Mouse (Mus musculus) stomach, postnatal 0 days (tissue): ENCODE measurements around the gene Ppm1g. TPM values are rescaled to one million over a fixed set of nuclear protein-coding genes. Genes with fewer than 3 reads are reported as not detected.
A peak's percentile ranks its signal among the peaks of the same experiment; 100 is the strongest.

Source experiments
- ATAC-seq: fragments of 200-750 bp; cut with Nextera tagmentation; 2 replicates; pipeline ENCODE4 v1.8.0; 2017; ENCODE audit not compliant: low FRiP score, low TSS enrichment
- DNase-seq: peaks from one replicate; pipeline ENCODE4 v3.0.0-alpha.2; 2016; ENCODE audit warnings: low spot score
- H3K27ac ChIP-seq: fragments of 300-500 bp; sonication (generic); replicated peaks from 2 replicates; pipeline ENCODE4 v1.5.1; 2014; ENCODE audit warnings: mild to moderate bottlenecking, control low read depth
- H3K27me3 ChIP-seq: fragments of 300-500 bp; sonication (generic); 2 replicates; pipeline ENCODE4 v1.6.1; 2014; ENCODE audit warnings: low read length; ENCODE audit not compliant: control insufficient read depth, insufficient read depth
- H3K36me3 ChIP-seq: fragments of 300-500 bp; sonication (generic); 2 replicates; pipeline ENCODE4 v1.6.1; 2014; ENCODE audit warnings: low read length, mixed read lengths; ENCODE audit not compliant: control insufficient read depth, insufficient read depth
- H3K4me1 ChIP-seq: fragments of 300-500 bp; sonication (generic); replicated peaks from 2 replicates; pipeline ENCODE4 v1.6.1; 2014; ENCODE audit warnings: antibody characterized with exemption; ENCODE audit not compliant: control insufficient read depth, insufficient read depth
- H3K4me2 ChIP-seq: fragments of 300-500 bp; sonication (generic); replicated peaks from 2 replicates; pipeline ENCODE4 v1.6.1; 2014; ENCODE audit warnings: low read depth, mild to moderate bottlenecking, control low read depth, moderate library complexity
- H3K4me3 ChIP-seq: fragments of 300-500 bp; sonication (generic); 2 replicates; pipeline ENCODE4 v1.5.1; 2014; ENCODE audit warnings: low read depth, low read length, control low read depth
- H3K9ac ChIP-seq: fragments of 300-500 bp; sonication (generic); 2 replicates; pipeline ENCODE4 v1.6.1; 2014; ENCODE audit warnings: mild to moderate bottlenecking, low read length, control low read depth, mixed read lengths
- H3K9me3 ChIP-seq: fragments of 300-500 bp; sonication (generic); 2 replicates; pipeline ENCODE4 v1.6.1; 2016; ENCODE audit warnings: low read length; ENCODE audit not compliant: control insufficient read depth
- CTCF ChIP-seq: IDR thresholded peaks from 2 replicates; pipeline ENCODE4 v1.5.1; 2016; ENCODE audit warnings: antibody characterized with exemption, low read depth, mild to moderate bottlenecking, moderate library complexity
- EP300 ChIP-seq: optimal IDR thresholded peaks from 2 replicates; pipeline ENCODE3; 2016; ENCODE audit warnings: antibody characterized with exemption
- WGBS: fragments of 180-500 bp; shearing (Covaris S2); extraction: QIAGEN DNeasy Blood & Tissue Kit; methylation state at CpG from one replicate; pipeline ENCODE4 v1.1.7; 2014; 5-methylcytosine and 5-hydroxymethylcytosine counted together
- polyA plus RNA-seq: library from polyadenylated mRNA; unstranded; fragments of >200 nt; fragmentation: Nextera tagmentation; extraction: Ambion mirVana; gene quantifications from 2 replicates; pipeline ENCODE4 v1.2.1, GENCODE M21; 2015

The Ppm1g gene
- polyA plus RNA-seq: 57.8 and 59.4 TPM in 2 replicates

GRCm38 (mm10) chr5:31220448-31221303 is at the start of gene Ppm1g:
Ppm1g (minus strand) TSS chr5:31220687.
- Histone ChIP-seq H3K4me2 (peak within 1 kb of the TSS; percentile 93), H3K9me3 (no peaks in the 10 kb centered on the region), H3K9ac (peak within 1 kb of the TSS; percentile 84), H3K4me1 (0 out of 2 replicates have a peak, but pooled peaks cover 2% of the 10 kb centered on the region), H3K27me3 (no peaks in the 10 kb centered on the region), H3K27ac (peak within 1 kb of the TSS; percentile 94), H3K4me3 (peak within 1 kb of the TSS; percentile 92), H3K36me3 (no peaks in the 10 kb centered on the region)
- ATAC-seq (peak; percentile 98), DNase-seq (peak; percentile 98)
- peak; percentile 72 for TF ChIP-seq EP300
- no peak for TF ChIP-seq CTCF
- WGBS: under 1% methylated on average over 70 of the region's 70 CpGs

DNA sequence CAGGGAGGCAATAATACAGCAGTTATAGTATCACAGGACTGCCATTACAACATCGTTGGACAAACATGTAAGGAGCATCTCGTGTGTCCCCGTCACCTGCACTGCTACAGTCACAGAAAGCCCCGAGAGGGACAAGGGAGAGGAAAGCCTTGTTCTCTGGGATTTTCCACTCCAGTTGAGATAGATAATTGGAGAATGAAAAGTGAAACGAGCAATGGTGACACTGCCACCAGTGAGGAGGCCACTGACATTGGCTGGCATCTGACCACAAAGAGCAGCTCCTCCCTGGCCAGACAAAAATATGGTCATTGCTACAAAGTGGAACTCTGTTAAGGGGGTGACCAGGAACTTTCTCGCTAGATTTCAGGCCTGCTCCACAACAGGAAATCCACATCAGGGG is 47.2 kb upstream of the Ppm1g start:
- Histone ChIP-seq H3K27me3 (no peaks in the 10 kb centered on the region), H3K4me2 (no peak overlapping the region), H3K4me3 (no peak overlapping the region), H3K27ac (no peak overlapping the region), H3K9ac (no peak overlapping the region), H3K36me3 (peaks cover 2% of the 10 kb centered on the region; the same call in 1 of the 2 replicates), H3K9me3 (no peaks in the 10 kb centered on the region), H3K4me1 (no peaks in the 10 kb centered on the region)
- no peak for TF ChIP-seq CTCF
- TF ChIP-seq EP300: no peak
- 89% methylated on average over 6 of the region's 6 CpGs for WGBS
- ATAC-seq (no peak), DNase-seq (no peak)

DNA sequence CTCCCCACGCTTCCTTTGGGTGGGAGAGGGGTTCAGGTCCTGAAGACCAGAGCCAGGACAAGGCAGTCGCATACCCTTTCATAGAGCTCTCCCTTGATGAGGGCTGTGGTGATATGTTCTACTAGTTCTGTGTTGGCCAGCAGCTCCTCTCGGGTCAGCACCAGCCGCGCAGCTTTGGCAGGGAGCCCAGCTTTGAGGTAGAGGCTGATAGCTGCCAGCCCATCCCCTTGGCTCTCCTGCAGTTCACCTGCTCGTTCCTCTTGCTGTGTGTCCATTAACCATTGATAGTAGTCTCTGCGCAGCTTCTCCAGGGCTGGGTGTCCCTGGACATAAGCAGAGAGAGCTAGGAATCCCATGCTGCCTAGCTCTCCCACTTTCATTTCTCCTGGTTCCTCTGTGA is 45.6 kb upstream of the Ppm1g start:
- WGBS: 83% methylated on average over 7 of the region's 7 CpGs
- H3K4me2 ChIP-seq: no peak overlapping the region

DNA sequence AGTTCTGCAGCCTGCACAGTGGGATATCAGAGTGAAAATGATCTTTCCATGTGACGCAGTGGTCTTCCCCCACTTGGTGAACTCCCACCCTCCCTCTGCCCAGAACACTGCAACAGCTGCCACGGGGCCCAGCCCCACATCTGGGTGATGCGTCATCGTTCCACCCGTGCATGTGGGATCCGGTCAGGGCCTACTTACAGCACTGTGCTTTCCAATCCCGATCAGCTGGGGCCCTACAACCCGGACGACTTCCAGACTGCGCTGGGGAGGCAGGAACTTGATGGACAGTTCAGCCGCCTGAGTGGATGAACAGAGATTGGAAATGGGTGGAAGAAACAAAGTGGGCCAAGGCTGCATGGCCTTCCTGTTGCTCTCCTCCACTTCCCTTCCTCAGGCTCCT is 37.1 kb upstream of the Ppm1g start:
- no peak for TF ChIP-seq EP300
- TF ChIP-seq CTCF: no peak
- DNase-seq: no peak
- peaks cover 17% of the 10 kb centered on the region for H3K36me3 ChIP-seq

More for the DNA sequence above, 45.6 kb upstream of the Ppm1g start:
- TF ChIP-seq EP300 (no peak), CTCF (no peak)
- H3K27ac ChIP-seq: no peak overlapping the region
- H3K4me3 ChIP-seq: no peak overlapping the region
- no peaks in the 10 kb centered on the region for H3K4me1 ChIP-seq
- no peaks in the 10 kb centered on the region for H3K27me3 ChIP-seq
- ATAC-seq (no peak), DNase-seq (no peak)
- H3K9ac ChIP-seq: no peak overlapping the region
- peaks cover 2% of the 10 kb centered on the region; the same call in 1 of the 2 replicates for H3K36me3 ChIP-seq
- no peaks in the 10 kb centered on the region for H3K9me3 ChIP-seq

DNA sequence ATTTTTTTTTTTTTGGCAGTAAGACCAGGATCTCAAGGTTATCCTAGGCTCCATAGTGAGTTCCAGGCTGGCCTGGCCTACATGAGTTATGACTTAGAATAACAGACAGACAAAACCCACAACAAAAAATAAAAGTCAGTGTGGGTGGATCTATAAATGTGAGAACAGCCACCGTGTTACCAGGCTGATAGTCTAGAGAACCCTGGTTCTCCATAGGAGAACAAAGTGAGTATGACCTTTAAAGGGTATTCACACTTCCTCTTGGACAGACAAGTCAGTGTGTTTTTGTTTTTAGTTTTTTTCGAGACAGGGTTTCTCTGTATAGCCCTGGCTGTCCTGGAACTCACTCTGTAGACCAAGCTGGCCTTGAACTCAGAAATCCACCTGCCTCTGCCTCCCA is 35.5 kb upstream of the Ppm1g start:
- Histone ChIP-seq H3K9me3 (no peaks in the 10 kb centered on the region), H3K9ac (no peak overlapping the region), H3K36me3 (peaks cover 21% of the 10 kb centered on the region), H3K4me3 (no peak overlapping the region), H3K4me1 (no peaks in the 10 kb centered on the region), H3K27ac (no peak overlapping the region), H3K27me3 (no peaks in the 10 kb centered on the region), H3K4me2 (no peak overlapping the region)
- TF ChIP-seq EP300: no peak
- TF ChIP-seq CTCF: no peak
- 92% methylated on average over 2 of the region's 2 CpGs for WGBS
- no peak for ATAC-seq
- DNase-seq: no peak

More for the DNA sequence above, 37.1 kb upstream of the Ppm1g start:
- 78% methylated on average over 11 of the region's 11 CpGs for WGBS
- H3K9me3 ChIP-seq: no peaks in the 10 kb centered on the region
- H3K9ac ChIP-seq: no peak overlapping the region
- H3K4me1 ChIP-seq: no peaks in the 10 kb centered on the region
- no peak overlapping the region for H3K4me2 ChIP-seq
- ATAC-seq: no peak
- no peak overlapping the region for H3K4me3 ChIP-seq
- H3K27ac ChIP-seq: no peak overlapping the region
- H3K27me3 ChIP-seq: no peaks in the 10 kb centered on the region

GRCm38 (mm10) chr5:31255381-31255780 is 34.9 kb upstream of the Ppm1g start:
- H3K4me1 ChIP-seq: no peaks in the 10 kb centered on the region
- H3K27ac ChIP-seq: peak overlapping the region; percentile 42
- H3K4me2 ChIP-seq: no peak overlapping the region
- no peaks in the 10 kb centered on the region for H3K9me3 ChIP-seq
- 95% methylated on average over 2 of the region's 2 CpGs for WGBS
- no peaks in the 10 kb centered on the region for H3K27me3 ChIP-seq
- H3K4me3 ChIP-seq: no peak overlapping the region
- DNase-seq (no peak), ATAC-seq (no peak)
- H3K36me3 ChIP-seq: peaks cover 20% of the 10 kb centered on the region
- no peak overlapping the region for H3K9ac ChIP-seq
- TF ChIP-seq CTCF: no peak
